Mouse (Mus musculus) kidney, postnatal 0 days (tissue): ENCODE data around the gene Cd151. TPM values are rescaled to one million over a fixed set of nuclear protein-coding genes. Genes with fewer than 3 reads are reported as not detected.

Source experiments
- ATAC-seq: fragments of 200-750 bp; cut with Nextera tagmentation; replicated peaks from 2 replicates; pipeline ENCODE4 v1.8.0; 2017; ENCODE audit warnings: low read depth, moderate number of reproducible peaks, moderate TSS enrichment, moderate library complexity; ENCODE audit not compliant: low FRiP score
- DNase-seq: peaks from one replicate; pipeline ENCODE4 v3.0.0-alpha.2; 2016; ENCODE audit warnings: low spot score
- H3K27ac ChIP-seq: fragments of 300-500 bp; sonication (generic); 2 replicates; pipeline ENCODE4 v1.5.1; 2014; ENCODE audit warnings: mild to moderate bottlenecking
- H3K27me3 ChIP-seq: fragments of 300-500 bp; sonication (generic); 2 replicates; pipeline ENCODE4 v1.6.1; 2014; ENCODE audit warnings: low read length, mixed read lengths; ENCODE audit not compliant: insufficient read depth
- H3K36me3 ChIP-seq: fragments of 300-500 bp; sonication (generic); 2 replicates; pipeline ENCODE4 v1.6.1; 2014; ENCODE audit warnings: low read length, mixed read lengths; ENCODE audit not compliant: insufficient read depth
- H3K4me1 ChIP-seq: fragments of 300-500 bp; sonication (generic); replicated peaks from 2 replicates; pipeline ENCODE4 v1.6.1; 2014; ENCODE audit warnings: antibody characterized with exemption, low read length, mixed read lengths; ENCODE audit not compliant: insufficient read depth
- H3K4me2 ChIP-seq: fragments of 300-500 bp; sonication (generic); 2 replicates; pipeline ENCODE4 v1.6.1; 2014; ENCODE audit warnings: mild to moderate bottlenecking, low read length, moderate library complexity, mixed read lengths
- H3K4me3 ChIP-seq: fragments of 300-500 bp; sonication (generic); replicated peaks from 2 replicates; pipeline ENCODE4 v1.5.1; 2014; ENCODE audit warnings: low read depth, low read length
- H3K9ac ChIP-seq: fragments of 300-500 bp; sonication (generic); 2 replicates; pipeline ENCODE4 v1.6.1; 2014; ENCODE audit warnings: low read depth, low read length
- H3K9me3 ChIP-seq: fragments of 300-500 bp; sonication (generic); replicated peaks from 2 replicates; pipeline ENCODE4 v1.6.1; 2016; ENCODE audit warnings: low read length, inconsistent platforms, mixed read lengths
- CTCF ChIP-seq: IDR thresholded peaks from 2 replicates; pipeline ENCODE4 v1.5.1; 2016; ENCODE audit warnings: antibody characterized with exemption, low read depth, mild to moderate bottlenecking, moderate library complexity
- WGBS: fragments of 180-500 bp; shearing (Covaris S2); extraction: QIAGEN DNeasy Blood & Tissue Kit; methylation state at CpG from one replicate; pipeline ENCODE4 v1.1.7; 2014; 5-methylcytosine and 5-hydroxymethylcytosine counted together
- polyA plus RNA-seq: library from polyadenylated mRNA; unstranded; fragments of >200 nt; fragmentation: Nextera tagmentation; extraction: Ambion mirVana; gene quantifications from 2 replicates; pipeline ENCODE4 v1.2.1, GENCODE M21; 2015

Cd151 gene
- polyA plus RNA-seq, 1 experiment from 2014 or later: 36.1 TPM

- DNase-seq (no peak), ATAC-seq (no peak)
- Histone ChIP-seq H3K27ac (no peak overlapping the region), H3K27me3 (no peaks in the 10 kb centered on the region), H3K4me1 (no peaks in the 10 kb centered on the region), H3K9me3 (no peaks in the 10 kb centered on the region), H3K36me3 (peaks cover 25% of the 10 kb centered on the region), H3K4me3 (no peak overlapping the region), H3K4me2 (no peak overlapping the region), H3K9ac (no peak overlapping the region)
- no peak for TF ChIP-seq CTCF
- WGBS: 92% methylated on average over 5 of the region's 5 CpGs
These were observed 25.5 kb downstream of the Cd151 start for GRCm38 (mm10) chr7:141492738-141493137.

GRCm38 (mm10) chr7:141493729-141494128, 26.5 kb downstream of the Cd151 start:
- H3K9ac ChIP-seq: no peak overlapping the region
- H3K4me2 ChIP-seq: no peak overlapping the region
- no peaks in the 10 kb centered on the region for H3K9me3 ChIP-seq
- ATAC-seq (no peak), DNase-seq (no peak)
- no peaks in the 10 kb centered on the region for H3K4me1 ChIP-seq
- WGBS: 92% methylated on average over 1 of the region's 1 CpGs
- H3K4me3 ChIP-seq: no peak overlapping the region
- no peak for TF ChIP-seq CTCF
- H3K36me3 ChIP-seq: peaks cover 25% of the 10 kb centered on the region
- H3K27ac ChIP-seq: no peak overlapping the region
- H3K27me3 ChIP-seq: no peaks in the 10 kb centered on the region

- TF ChIP-seq CTCF: no peak
- H3K4me3 ChIP-seq: no peak overlapping the region
These were observed 28.2 kb downstream of the Cd151 start for GRCm38 (mm10) chr7:141495379-141495778.

GRCm38 (mm10) chr7:141495940-141496339, 28.7 kb downstream of the Cd151 start:
- Histone ChIP-seq H3K27me3 (no peaks in the 10 kb centered on the region), H3K4me3 (no peak overlapping the region), H3K27ac (no peak overlapping the region), H3K36me3 (peaks cover 20% of the 10 kb centered on the region), H3K4me2 (no peak overlapping the region), H3K9ac (no peak overlapping the region), H3K9me3 (no peaks in the 10 kb centered on the region), H3K4me1 (no peaks in the 10 kb centered on the region)
- no peak for ATAC-seq
- no peak for DNase-seq
- WGBS: 73% methylated on average over 4 of the region's 4 CpGs
- no peak for TF ChIP-seq CTCF

More at GRCm38 (mm10) chr7:141495379-141495778, 28.2 kb downstream of the Cd151 start:
- no peak overlapping the region for H3K27ac ChIP-seq
- no peak overlapping the region for H3K9ac ChIP-seq
- 77% methylated on average over 2 of the region's 2 CpGs for WGBS
- DNase-seq (no peak), ATAC-seq (no peak)
- H3K4me2 ChIP-seq: no peak overlapping the region
- no peaks in the 10 kb centered on the region for H3K9me3 ChIP-seq
- H3K4me1 ChIP-seq: no peaks in the 10 kb centered on the region
- peaks cover 24% of the 10 kb centered on the region for H3K36me3 ChIP-seq
- H3K27me3 ChIP-seq: no peaks in the 10 kb centered on the region

- DNase-seq (no peak), ATAC-seq (no peak)
- WGBS: 81% methylated on average over 3 of the region's 3 CpGs
- H3K4me3 ChIP-seq: no peak overlapping the region
- no peak overlapping the region for H3K9ac ChIP-seq
- H3K36me3 ChIP-seq: peaks cover 12% of the 10 kb centered on the region
- no peaks in the 10 kb centered on the region for H3K4me1 ChIP-seq
- H3K27ac ChIP-seq: no peak overlapping the region
- no peaks in the 10 kb centered on the region for H3K27me3 ChIP-seq
- no peak for TF ChIP-seq CTCF
- H3K9me3 ChIP-seq: no peaks in the 10 kb centered on the region
- no peak overlapping the region for H3K4me2 ChIP-seq
These were observed 30.4 kb downstream of the Cd151 start for GRCm38 (mm10) chr7:141497600-141497999.

- no peaks in the 10 kb centered on the region for H3K4me1 ChIP-seq
- DNase-seq: no peak
- H3K9ac ChIP-seq: no peak overlapping the region
- ATAC-seq: no peak
- WGBS: 78% methylated on average over 7 of the region's 7 CpGs
- H3K4me2 ChIP-seq: no peak overlapping the region
- no peak for TF ChIP-seq CTCF
- no peak overlapping the region for H3K4me3 ChIP-seq
- H3K36me3 ChIP-seq: no peaks in the 10 kb centered on the region
- no peak overlapping the region for H3K27ac ChIP-seq
- H3K9me3 ChIP-seq: no peaks in the 10 kb centered on the region
- H3K27me3 ChIP-seq: no peaks in the 10 kb centered on the region
These were observed 34.8 kb downstream of the Cd151 start for GRCm38 (mm10) chr7:141501820-141502555.

- no peak overlapping the region for H3K4me3 ChIP-seq
- H3K9ac ChIP-seq: no peak overlapping the region
- no peak overlapping the region for H3K27ac ChIP-seq
- no peaks in the 10 kb centered on the region for H3K36me3 ChIP-seq
- ATAC-seq: no peak
- no peak overlapping the region for H3K4me2 ChIP-seq
- WGBS: 89% methylated on average over 5 of the region's 5 CpGs
- H3K27me3 ChIP-seq: no peaks in the 10 kb centered on the region
- H3K4me1 ChIP-seq: no peaks in the 10 kb centered on the region
- no peak for DNase-seq
- H3K9me3 ChIP-seq: no peaks in the 10 kb centered on the region
- no peak for TF ChIP-seq CTCF
These were observed 35.3 kb downstream of the Cd151 start for GRCm38 (mm10) chr7:141502556-141502905.
